Mouse (Mus musculus) heart, adult 2 months (tissue): ENCODE measurements around the gene Nipsnap2.

Experiments
- CTCF ChIP-seq: fragments of 200-600 bp; IDR thresholded peaks from 2 replicates; pipeline ENCODE4 v1.8.1; 2022; ENCODE audit warnings: antibody characterized with exemption, mild to moderate bottlenecking, moderate library complexity
- EP300 ChIP-seq: fragments of 200-500 bp; IDR thresholded peaks from 2 replicates; pipeline ENCODE4 v1.6.1; 2011; ENCODE audit warnings: low read depth, low read length, control low read depth; ENCODE audit not compliant: insufficient read depth
- POLR2A ChIP-seq: fragments of 200-500 bp; IDR thresholded peaks from 2 replicates; pipeline ENCODE4 v1.6.1; 2011; ENCODE audit warnings: mild to moderate bottlenecking, low read depth, low read length, control low read depth; ENCODE audit not compliant: insufficient read depth

GRCm38 (mm10) chr5:129687621-129688020 is 37.2 kb upstream of the Nipsnap2 start:
- TF ChIP-seq CTCF (no peak), EP300 (no peak), POLR2A (no peak)
